Mouse (Mus musculus) kidney, postnatal 10 days (tissue): Measurements from ENCODE around the gene D17H6S53E.

Experiments
- DNase-seq: peaks from one replicate; pipeline ENCODE4 v3.0.0; 2021; ENCODE audit warnings: mixed read lengths

D17H6S53E gene

DNA sequence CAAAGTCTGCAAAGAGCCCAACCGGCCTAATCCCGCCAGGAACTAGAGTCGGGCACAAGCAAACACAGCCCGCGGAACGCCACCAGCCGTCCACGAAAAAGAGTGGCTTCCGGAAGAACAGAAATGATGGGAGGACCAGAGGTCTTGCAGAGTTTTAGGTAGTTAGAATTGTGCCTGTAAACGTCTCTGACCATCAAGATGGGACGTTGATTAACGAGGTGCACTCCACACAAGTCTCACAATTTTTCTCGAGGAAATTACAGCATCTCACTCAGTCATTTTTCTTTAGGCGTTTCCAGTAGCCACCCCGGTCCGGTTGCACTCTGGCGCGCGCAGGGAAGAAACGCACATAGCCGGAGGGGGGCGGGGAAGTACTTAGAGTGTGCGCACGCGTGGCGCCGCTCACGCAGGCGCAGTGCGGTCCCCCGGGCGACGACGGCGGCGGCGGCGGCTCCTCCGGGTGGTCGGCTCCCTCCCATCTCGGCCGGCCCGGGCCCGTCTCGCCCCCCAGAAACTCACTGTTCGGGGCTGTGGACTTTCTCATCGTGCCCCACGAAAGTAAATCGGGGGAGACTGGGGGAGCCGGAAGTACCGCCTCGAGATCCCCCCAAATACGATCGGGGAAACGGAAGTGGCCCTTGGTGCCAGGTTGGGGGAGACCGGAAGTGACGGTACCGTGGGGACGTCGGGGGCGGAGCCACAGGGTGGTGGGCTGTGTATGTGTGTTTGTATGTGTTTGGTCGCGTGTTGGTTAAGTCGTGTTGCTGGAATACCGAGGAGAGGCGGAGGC, 8.8 kb downstream of the D17H6S53E start, which contains the start of gene Bag6:
Bag6 (plus strand) TSS at position 378 of the 790 bp plus-strand sequence.
- DNase-seq, result peak; percentile 97

DNA sequence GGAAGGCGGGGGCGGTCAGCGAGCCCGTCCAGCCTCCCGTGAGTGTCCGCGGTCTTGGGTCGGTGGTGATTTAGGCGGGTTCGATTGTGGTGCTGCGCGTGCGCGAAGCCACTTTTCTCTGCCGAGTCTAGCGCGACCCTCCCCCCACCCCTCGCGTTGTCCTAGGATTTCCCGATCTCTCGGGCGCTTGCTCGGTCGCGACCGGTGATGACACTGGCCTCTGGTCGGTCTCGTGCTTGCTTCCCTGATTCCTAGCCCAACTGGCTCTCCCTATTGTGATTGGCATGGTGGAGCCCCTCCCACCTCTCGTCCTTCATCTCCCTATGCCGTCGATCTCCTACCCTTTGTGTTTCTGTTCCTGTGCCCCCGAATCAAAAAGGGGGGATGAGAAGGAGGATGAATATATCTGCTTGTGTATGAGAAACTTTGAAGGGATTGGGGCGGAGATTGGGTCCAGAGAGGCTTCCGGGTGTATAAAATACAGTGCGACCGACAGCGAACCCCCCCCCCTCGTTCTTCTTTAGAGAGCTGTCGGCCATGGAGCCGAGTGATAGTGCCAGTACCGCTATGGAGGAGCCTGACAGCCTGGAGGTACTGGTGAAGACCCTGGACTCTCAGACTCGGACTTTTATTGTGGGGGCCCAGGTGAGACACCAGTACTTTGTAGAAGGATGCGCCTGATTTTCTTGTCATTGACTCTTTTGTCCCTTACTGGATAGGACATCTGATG, 9.6 kb downstream of the D17H6S53E start:
- no peak for DNase-seq

DNA sequence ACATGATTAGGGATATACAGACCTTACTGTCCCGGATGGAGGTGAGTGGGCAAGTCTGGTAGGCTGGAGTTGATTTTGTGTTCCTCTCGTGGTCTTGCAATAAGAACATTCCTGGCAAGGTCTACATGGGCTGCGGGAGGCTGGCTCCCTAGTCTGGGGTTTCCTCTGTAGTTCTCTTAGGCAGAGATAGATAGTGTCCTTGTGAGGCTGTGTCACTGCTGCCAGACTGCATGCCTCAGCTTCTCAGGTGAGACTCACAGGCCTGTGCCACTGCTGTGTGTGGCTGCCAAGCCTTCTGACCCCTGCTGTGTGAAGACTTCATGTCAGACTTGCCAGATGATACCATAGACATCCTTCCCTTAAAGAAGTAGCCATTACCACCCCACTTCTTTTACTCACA, 13.1 kb downstream of the D17H6S53E start:
- no peak for DNase-seq

DNA sequence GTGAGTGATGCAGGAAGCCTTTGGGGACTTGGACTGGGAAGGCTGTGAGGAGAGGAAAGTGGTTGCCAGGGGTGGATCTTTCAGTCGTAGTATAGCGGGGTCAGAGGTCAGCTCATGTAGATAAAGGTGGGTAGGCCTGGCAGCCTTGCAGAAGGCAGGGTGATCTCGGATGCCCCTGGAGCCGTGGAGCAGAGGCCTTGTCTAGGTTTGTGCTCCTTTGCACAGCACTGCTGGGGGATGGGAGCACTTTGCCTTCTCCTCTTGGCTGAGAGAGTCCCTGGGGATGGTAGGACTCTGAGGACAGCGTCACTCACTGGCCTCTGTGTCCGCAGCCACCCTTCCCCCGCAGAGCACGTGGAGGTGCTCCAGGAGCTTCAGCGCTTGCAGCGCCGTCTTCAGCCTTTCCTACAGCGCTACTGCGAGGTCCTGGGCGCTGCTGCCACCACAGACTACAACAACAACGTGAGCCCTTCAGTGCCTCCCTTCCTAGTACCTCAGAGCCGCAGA, 14.4 kb downstream of the D17H6S53E start:
- peak; percentile 26 for DNase-seq

DNA sequence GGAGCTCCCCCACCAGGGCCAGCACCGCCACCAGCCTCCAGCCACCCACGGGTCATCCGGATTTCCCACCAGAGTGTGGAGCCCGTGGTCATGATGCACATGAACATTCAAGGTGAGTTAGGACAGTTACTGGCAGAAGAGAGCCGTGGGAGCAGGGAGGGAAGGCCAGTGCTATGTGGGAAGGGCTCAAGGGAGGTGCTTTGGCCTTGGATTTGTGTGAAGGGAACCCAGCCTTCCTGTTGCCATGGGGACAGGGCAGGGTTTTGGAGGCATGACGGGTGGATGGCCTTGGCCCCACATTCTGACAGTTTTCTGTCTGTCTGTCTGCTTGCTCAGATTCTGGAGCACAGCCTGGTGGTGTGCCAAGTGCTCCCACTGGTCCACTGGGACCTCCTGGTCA, 15.8 kb downstream of the D17H6S53E start:
- no peak for DNase-seq

DNA sequence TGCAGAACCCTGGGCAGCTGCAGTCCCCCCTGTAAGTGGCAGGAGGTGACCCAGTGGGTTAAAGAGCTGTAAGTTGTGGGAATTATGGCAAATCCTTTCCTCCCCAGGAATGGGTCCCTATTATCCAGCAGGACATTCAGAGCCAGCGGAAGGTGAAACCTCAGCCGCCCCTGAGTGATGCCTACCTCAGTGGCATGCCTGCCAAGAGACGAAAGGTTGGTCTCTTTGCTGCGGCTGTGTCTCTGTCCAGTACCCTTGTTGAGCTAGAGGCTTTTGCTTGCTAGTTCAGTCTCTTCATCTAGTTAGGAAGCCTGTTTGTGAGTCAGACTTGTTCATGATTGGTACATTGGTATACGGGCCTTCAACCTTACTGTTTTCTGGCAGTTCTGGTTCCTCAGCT, 20.0 kb downstream of the D17H6S53E start:
- DNase-seq, result no peak

DNA sequence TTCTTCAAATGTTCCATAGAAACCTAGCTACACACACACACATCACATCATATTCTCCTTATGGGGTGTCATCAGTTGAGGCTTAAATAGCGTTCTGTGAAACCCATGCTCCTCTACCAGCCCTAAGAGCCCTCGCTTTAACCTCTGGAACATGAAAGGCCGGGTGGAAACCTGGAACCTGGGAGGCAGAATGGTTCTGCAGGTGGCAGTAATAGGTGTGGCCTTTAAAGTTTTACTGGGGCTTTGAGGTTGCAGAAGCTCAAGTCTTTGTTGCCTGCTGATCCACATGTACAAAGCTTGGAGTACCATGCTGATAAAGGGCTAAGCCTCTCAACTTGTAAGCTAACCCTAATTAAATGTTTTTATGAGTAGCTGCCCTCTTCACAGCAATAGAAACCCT, 21.2 kb downstream of the D17H6S53E start:
- DNase-seq, result no peak

DNA sequence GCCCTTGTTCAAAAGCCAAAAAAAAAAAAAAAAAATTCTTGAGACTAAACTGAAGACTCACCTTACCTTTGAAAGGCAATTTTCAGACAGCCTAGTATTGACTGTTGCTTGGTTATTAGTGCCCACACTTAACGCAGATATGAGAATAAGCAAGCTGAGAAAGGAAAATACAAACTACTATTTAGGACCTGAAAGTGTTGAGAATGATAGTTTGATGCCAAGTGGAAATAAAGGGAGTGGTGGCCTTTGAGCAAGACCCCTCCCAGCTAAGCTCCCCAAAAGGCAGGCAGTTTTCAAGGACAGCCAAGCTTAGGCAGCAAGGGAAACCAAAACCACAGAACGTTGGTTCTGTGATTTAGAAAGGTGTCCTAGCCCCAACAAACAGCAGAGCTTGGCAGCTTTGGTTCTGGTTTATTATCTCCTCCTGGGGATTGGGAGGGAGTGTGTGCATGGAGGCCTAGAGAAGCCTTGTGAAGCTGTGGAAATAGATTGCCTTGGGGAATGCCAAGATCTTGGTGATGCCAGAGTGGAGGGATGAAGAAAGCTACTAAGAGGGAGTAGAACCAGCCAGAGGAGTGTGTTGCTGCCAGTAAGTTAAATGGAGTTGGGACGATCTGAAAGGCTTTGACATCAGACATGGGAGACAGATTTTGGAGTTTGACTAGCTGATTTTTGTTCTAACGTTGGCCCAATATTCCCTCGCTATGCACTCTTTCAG, 21.9 kb downstream of the D17H6S53E start:
- no peak for DNase-seq

DNA sequence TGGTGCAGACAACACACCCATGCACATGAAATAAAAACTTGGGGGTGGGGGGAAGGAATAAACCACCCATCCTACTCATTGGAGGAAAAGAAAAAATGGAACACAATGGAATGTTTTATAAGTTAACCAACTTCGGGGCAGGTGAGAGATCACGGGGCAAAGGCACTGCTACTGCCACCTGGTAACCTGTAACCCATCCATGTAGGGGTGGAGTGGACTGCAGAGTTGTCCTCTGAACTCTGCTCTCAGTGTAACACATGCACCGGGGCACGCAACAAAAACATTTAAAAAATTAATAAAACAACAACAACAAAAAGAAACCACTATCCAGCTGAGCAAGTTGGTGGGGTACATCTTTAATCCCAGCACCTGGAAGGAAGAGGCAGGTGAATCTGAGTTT, 25.9 kb downstream of the D17H6S53E start:
- DNase-seq, result no peak

DNA sequence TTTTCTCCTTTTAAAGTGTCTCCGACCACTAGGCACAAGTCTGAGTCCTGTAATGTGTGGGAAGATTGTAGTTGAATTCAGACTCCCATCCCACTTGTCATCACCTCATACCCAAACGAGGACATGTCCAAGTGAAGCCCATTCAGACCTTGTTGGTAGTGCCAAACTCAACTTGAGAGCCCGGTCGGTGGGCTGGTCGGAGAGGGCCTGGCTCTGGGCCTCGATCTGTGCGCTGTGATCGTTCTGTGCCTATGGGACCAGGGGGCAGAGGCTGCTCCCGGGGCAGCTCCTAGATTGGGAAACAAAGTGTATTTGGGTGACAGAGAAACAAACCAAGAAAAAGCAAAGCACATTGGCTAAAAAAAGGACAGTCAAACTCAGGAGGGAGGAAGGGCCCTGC, 26.9 kb downstream of the D17H6S53E start:
- DNase-seq, result no peak

DNA sequence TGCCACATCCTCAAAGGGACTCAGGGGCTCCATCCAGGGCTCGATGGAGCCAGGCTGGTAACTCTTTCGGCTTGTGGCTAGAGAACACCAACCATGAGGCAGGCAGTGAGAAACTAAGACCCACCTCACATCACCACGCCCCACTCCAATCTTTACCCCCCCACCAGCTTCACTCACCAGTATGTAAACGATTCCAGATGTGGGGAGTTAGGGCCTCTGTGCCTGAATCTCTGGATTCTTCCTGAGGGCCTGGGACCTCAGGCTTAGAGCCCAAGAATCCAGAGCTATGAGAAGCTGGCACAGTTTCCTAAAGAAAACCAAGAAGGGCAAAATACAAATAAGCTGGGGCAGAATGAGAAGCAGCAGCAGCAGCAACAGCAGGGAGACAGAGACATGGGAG, 27.8 kb downstream of the D17H6S53E start:
- no peak for DNase-seq

DNA sequence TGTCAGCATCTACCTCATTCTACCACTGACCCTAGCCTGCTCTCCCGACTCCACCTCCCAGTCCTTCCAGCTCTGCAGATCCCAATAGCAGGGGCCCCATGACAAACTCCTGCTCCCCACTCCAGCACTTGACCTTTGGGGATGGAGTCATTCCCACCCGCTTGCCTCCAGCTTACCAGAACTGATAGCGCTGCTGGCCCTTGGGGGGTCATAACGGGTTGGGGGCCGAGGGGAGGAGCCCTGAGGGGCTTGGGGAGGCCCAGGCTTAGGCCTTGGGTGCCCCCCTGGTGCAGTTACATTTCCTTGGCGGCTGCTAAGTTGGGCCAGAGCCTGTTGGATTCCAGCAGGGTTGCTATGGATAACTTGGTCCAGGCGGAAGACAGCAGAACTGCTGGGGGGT, 28.4 kb downstream of the D17H6S53E start:
- DNase-seq, result no peak

DNA sequence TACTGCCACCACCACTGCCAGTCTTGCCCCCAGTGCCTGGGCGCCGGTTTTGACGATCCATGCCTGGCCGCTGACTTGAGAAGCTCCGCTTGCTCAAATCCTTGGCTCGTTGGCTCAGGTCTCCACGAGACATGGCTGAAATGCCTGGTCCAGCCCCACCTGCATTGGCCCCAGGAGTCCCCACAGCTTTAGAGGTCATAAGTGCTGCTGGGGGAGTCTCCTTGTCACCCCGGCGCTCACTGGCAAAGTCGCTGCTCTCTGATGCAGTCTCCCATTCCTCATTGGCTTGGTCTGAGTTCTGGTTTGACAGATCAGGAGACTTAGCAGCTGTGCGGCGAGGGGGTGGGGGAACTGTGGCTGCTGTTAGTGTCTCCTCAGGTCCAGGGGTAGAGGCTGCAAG, 29.3 kb downstream of the D17H6S53E start:
- DNase-seq, result no peak

DNA sequence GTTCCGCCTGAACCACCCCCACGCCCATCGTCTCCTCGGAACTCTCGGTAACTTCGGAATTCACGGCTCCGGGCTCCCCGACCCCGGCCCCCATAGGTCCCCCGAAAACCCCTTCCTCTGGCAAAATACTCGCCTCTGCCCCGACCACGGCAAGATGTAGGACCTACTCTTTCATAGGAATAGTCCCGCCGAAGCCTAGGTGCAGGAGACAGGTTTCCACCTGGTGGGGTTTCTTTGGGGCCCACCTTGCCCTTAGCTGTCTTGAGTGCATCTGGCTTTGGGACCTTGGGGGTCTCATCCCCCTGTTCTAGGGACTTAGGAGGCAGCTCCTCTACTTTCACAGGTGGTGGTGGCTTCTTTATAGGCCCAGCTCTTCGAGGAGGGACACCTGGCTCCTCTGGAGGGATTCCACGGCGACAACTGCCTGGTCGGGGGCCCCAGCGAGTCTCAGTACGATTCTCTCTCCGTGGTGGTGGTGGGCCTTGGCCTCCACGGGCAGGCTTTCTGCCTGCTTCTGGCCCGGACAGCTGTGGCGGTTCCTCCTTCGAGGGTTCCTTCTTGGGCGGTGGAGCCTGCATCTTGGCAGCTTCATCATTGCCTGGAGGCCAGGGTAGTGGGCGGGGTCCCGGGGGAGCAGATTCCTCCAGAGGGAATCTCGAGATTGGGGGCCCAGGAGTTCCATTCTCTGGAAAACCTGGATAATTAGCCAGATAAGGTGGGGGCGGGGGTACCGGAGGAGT, 30.5 kb downstream of the D17H6S53E start:
- no peak for DNase-seq

DNA sequence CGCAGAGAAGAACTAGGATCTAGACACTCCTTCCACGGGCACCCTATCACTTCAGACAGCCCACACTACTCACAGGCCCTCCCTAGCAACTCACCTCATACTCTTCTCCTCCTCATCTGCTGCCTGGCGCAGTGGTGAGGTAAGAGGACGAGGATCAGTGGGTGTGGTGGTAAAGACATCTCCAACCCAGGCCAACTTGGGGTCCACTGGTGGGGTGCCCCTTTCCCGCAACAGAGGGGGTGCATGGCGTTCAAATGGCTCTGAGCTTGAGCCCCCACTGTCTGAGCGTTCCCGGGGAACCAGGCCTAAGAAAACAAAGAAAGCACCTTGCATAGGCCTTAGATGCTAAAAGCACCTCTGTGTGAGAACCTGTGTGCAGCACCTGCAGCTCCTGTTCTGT, 31.1 kb downstream of the D17H6S53E start:
- no peak for DNase-seq

DNA sequence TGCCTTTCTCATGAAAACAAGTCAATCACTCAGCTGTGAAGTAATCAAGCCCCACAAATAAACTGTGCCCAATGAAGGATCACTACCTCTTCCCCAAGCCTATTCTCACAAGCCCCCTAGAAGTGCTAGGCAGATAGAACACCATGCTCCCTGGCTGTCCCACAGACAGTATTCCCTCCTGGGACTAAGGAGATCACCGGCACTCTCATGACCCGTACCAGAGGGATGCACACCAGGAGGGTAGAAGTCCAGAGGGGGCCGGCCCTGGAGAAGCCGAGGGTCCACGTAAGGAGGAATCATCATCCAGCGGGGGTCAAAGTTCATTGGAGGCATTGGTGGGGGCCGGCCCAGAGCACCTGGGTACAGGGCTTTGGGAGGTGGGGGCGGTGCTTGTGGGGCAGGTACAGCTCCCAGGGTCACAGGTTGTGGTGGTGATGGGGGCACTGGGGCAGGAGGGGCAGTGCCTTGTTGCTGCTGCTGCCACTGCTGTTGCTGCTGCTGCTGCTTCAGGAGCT, 31.5 kb downstream of the D17H6S53E start:
- no peak for DNase-seq

DNA sequence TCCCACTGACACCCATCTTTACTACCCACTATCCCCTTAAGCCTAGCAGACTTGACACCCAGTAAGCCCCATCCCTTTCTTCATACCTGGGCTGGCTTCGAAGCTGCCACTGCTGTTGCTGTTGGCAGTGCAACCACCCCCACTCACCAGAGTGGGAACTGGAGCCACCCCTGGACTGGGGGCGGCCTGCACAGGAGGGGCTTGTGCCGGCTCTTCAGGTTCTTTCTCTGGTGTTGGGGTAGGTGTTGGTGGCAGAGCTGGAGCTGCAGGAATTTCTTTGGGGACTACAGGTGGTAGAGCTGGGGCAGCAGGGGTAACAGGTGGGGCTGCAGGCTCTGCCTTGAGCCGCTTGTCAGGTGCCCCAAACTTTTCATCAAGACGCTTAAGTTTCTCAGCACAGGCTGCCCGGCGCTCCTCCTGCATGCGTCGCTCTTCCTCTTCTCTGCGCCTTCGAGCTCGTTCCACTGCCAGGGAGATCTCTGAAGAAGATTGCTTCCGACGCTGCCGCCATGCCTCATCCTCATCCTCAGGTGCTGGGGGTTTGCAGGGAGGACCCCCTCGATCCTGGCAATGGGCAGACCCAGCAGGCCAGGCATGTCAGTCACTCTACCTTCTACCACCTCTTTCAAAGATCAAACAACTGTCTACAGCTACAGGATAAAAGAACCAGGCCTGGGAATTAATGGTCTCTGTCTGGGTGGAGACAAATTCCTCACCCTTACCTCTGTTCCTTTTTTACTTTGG, 32.8 kb downstream of the D17H6S53E start:
- DNase-seq, result no peak

DNA sequence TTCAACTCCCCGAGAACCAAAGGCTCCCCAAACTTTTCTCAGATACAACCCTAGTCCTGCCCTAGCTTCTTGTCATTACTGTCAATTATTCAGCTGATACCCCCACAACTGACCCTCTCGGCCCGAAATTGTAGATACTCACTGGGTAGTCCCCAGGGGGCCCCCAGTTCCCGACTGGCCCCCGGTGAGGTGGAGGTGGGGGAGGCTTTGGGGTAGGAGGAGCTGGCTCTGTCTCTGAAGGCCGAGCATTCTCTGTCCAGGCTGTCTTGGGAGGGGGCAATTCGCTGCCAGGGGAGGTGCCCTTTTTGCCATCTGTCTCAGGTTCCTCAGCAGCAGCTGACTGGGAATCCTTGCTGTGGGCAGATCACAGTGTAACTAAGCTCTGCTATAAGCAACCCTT, 33.5 kb downstream of the D17H6S53E start:
- DNase-seq, result no peak

DNA sequence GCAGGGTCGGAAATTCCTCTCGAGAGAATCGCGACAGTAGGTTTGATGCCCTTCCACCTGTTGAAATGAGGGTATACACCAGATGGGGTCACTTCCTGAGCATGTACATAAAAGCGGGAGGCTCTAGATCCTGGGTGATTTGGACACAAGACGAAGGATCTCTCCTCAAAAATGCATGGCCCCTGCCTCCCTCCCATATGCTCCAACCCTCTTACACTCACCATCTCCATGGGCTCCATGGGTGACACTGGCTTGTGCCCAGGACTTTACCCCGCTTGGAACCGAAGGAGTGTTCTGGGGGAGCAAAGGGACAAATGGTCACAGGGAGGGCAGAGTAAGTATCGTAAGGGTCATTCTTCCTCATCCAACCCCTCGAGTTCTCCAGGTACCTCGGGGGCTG, 35.2 kb downstream of the D17H6S53E start:
- DNase-seq, result no peak

DNA sequence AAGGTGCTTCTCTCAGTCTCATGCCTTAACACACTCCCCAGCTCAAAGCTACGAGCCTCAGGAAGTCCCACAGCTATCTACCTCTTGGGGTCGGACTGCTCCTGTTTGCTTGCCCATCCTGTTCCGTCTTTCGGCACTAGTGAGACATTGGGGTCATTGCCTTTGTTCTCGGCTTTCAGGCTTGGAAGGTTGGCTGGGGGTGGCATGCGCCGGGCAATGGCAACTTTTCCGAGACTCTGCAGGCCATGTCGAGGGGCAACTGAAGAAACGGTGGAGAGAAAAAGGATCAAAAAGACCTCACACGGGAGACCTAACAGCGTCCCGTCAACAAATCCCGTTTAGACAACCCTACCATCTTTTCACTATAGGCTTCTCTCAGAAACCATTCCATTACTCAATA, 35.9 kb downstream of the D17H6S53E start:
- no peak for DNase-seq

DNA sequence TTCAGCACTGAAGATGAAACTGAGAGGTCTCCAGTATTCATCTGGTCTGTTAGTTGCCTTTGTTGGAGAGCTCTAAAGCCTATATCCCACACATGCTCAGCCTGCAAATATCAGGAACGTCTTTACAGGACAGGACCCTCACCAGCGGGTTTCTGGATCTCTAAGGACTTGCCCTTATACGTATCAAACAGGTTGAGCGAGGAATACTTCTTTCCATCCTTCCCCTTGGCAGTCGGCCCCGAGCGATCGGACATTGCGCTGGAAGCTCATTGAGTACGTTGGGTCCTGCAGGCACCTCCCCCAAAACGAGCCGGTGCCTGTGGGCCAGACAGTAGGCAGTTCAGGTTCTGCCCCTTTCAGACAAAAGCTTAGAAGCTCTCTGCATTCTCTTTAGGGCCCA, 36.6 kb downstream of the D17H6S53E start:
- peak; percentile 60 for DNase-seq
